ENCODE assay signal across 8 mouse cellular contexts in the genomic region with DNA sequence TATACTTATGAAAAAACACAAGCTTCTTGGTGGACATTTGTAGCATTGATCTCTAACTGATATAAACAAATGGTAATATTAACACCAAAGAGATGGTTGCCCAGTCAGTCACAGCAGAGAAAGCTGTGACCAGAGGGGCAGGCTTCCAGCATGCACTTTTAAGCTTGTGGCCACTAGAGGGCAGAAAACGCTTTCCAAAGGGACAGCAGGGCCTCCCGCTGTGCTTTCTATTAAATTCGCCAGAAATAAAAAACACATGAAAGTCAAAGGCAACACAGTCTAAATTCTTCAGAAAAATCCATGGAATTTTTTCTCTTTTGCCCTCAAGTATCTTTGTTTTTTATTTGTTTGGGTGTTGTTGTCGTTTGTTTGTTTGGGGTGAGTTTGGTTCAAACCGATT. TPM values are rescaled to one million over a fixed set of nuclear protein-coding genes. Genes with fewer than 3 reads are reported as not detected.
DNase-seq lines count a peak whose midpoint lies in the region; ATAC-seq lines count a peak whose summit lies in the region.

No protein-coding gene starts in this region.

- no peaks in the 10 kb centered on the region for H3K9me3 ChIP-seq in midbrain, embryonic 14.5 days (ENCODE audit: control insufficient read depth, low read length)

- intact Hi-C loops in heart, postnatal 25 days (cut with DNase I) = loop anchor here (1.0 to 2.0 kb wide), 2 partner anchors 518 to 562 kb away; no protein-coding TSS in a partner anchor
- intact Hi-C loops in left cerebral cortex, postnatal 4 days (cut with DNase I) = loop anchor here (5.0 kb wide), 1 partner anchor 142 kb away; a partner anchor contains a TSS

- peak; percentile 88 for ATAC-seq in granulocyte monocyte progenitor cell, adult 5-6 weeks (replicated peaks; ENCODE audit: poor library complexity, severe bottlenecking)
- ATAC-seq in midbrain, embryonic 14.5 days (ENCODE audit: low FRiP score, low TSS enrichment) = peak; percentile 48; the same call in 1 of the 2 replicates

- DNase-seq in heart, adult 11 months = peak; percentile 86
- no peak for DNase-seq in heart, postnatal 25 days (ENCODE audit: low spot score)
- peak; percentile 93 for DNase-seq in embryo, embryonic 10.5 days (ENCODE audit: low spot score)
- DNase-seq in kidney, adult 18-20 months = peak; percentile 65
- DNase-seq in left cerebral cortex, postnatal 4 days = peak; percentile 85
- peak; percentile 97 for DNase-seq in midbrain, embryonic 14.5 days
- DNase-seq in spleen, postnatal 36 days (ENCODE audit: low spot score in 2 of 2) = peak; percentile 35 to 41

- no peak overlapping the region for H3K4me3 ChIP-seq in midbrain, embryonic 14.5 days (replicated peaks; ENCODE audit: low read depth, low read length)

- no peak overlapping the region for H3K9ac ChIP-seq in midbrain, embryonic 14.5 days (replicated peaks; ENCODE audit: low read length)

- 13% methylated on average over 5 of the region's 5 CpGs for WGBS in midbrain, embryonic 14.5 days

- no peaks in the 10 kb centered on the region for H3K36me3 ChIP-seq in midbrain, embryonic 14.5 days (ENCODE audit: control insufficient read depth, insufficient read depth, low read length)

- peak overlapping the region; percentile 43 for H3K4me2 ChIP-seq in midbrain, embryonic 14.5 days (ENCODE audit: low read length)

- H3K4me1 ChIP-seq in midbrain, embryonic 14.5 days (ENCODE audit: control insufficient read depth, insufficient read depth, low read length) = peaks cover 11% of the 10 kb centered on the region

- no peaks in the 10 kb centered on the region for H3K27me3 ChIP-seq in midbrain, embryonic 14.5 days (ENCODE audit: control insufficient read depth, insufficient read depth, low read length)

- H3K27ac ChIP-seq in midbrain, embryonic 14.5 days (replicated peaks; ENCODE audit: low read depth, low read length) = no peak overlapping the region

RNA-seq across cellular contexts. Expression of a gene that starts 55.1 kb away (rescaled TPM):
- total RNA-seq in heart, postnatal 25 days (2021) = 10 to 100 TPM; 64.6 to 77.4 TPM
- total RNA-seq in granulocyte monocyte progenitor cell, adult 5-6 weeks (2014; fragmentation: Nextera tagmentation) = not detected in 2 replicates
- not detected in 2 replicates for total RNA-seq in granulocyte monocyte progenitor cell, adult 5-6 weeks (2017)
- total RNA-seq in left cerebral cortex, postnatal 4 days (2021) = 10 to 100 TPM; 12.5 to 13.7 TPM
- polyA plus RNA-seq in midbrain, embryonic 14.5 days (2014; fragmentation: Nextera tagmentation; extraction: Ambion mirVana) = 2.1 and 3.7 TPM in 2 replicates

Comparison
In these comparisons a context has a peak if more than half of its experiments do, and no peak if none do; other contexts are left out.
1. RNA of a gene that starts 55.1 kb away (total RNA-seq): 64.6 to 77.4 TPM in heart, postnatal 25 days and 12.5 to 13.7 TPM in left cerebral cortex, postnatal 4 days; not detected in granulocyte monocyte progenitor cell, adult 5-6 weeks; every median in the first group is over 10 times any median in the second.